Mouse (Mus musculus) mouse trophoblast stem cell (cell line): ENCODE measurements around the gene Trim25.

Experiments
- in situ Hi-C, 2 experiments: fragments of 300-500 bp; cut with MseI, MboI; formaldehyde crosslinking; loops; 2 replicates in 1 of 2; 3 replicates in 1 of 2; pipeline ENCODE4 v1.15.1; 2025

Gene Trim25

GRCm38 (mm10) chr11:88993625-88994024, 5.6 kb upstream of the Trim25 start:
- in situ Hi-C loops, result loop anchor here (5.0 to 10.0 kb wide), 3 partner anchors 39 to 1921 kb away; no protein-coding TSS in a partner anchor

DNA sequence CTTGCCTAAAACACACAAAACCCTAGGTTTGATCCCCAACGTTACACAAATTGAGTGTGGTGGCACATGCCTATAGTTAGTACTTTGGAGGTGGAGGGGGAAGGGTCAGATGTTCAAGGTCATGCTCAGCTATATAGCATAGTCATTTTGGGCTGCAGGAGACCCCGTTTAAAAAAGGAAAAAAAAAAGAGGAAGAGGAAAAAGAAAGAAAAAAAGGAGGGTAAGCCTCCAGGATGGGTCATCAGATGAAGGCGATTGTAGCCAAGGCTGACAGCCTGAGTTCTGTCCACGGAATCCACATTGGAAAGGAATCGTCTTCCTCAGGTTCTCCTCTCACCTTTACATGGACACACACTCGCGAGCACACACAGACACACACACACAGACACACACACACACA, 4.7 kb upstream of the Trim25 start:
- in situ Hi-C loops, result loop anchor here (5.0 to 10.0 kb wide), 3 partner anchors 38 to 1920 kb away; no protein-coding TSS in a partner anchor

- in situ Hi-C loops, result loop anchor here in 1 of 2 experiments (10.0 kb wide), 1 partner anchor 1919 kb away; no protein-coding TSS in a partner anchor
Observed at GRCm38 (mm10) chr11:88995616-88996015, 3.6 kb upstream of the Trim25 start.

- in situ Hi-C loops, result loop anchor here in 1 of 2 experiments (10.0 kb wide), 1 partner anchor 1918 kb away; no protein-coding TSS in a partner anchor
Observed at GRCm38 (mm10) chr11:88996427-88996826, 2.7 kb upstream of the Trim25 start.

DNA sequence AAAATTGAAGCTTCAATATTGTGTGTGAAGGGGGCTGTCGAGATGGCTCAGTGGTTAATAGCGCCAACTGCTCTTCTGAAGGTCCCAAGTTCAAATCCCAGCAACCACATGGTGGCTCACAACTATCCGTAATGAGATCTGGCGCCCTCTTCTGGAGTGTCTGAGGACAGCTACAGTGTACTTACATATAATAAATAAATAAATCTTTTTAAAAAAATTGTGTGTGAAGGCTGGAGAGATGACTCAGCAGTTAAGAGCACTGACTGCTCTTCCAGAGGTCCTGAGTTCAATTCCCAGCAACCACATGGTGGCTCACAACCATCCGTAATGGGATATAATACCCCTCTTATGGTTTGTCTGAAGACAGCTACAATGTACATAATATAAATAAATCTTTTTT, 1.8 kb upstream of the Trim25 start:
- in situ Hi-C loops, result loop anchor here in 1 of 2 experiments (10.0 kb wide), 1 partner anchor 1917 kb away; no protein-coding TSS in a partner anchor

DNA sequence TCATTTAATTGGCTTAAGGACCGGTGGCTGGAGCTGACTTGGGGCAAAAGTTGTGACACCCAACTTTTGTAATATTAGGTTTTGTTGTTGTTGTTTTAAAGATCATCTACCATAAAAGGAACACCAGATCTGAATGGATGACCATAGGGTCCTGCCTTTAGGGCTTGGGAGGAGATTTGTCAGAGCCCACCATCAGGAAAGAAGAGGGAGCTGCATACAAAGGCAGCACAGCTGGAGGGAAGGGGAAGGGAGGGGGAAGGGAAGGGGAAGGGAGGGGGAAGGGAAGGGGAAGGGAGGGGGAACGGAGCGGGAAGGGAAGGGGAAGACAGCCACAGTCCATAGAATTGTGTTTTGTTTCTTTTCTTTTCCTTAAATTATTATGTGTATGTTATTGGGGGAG, 770 bp upstream of the Trim25 start:
- in situ Hi-C loops, result loop anchor here in 1 of 2 experiments (10.0 kb wide), 1 partner anchor 1916 kb away; no protein-coding TSS in a partner anchor

DNA sequence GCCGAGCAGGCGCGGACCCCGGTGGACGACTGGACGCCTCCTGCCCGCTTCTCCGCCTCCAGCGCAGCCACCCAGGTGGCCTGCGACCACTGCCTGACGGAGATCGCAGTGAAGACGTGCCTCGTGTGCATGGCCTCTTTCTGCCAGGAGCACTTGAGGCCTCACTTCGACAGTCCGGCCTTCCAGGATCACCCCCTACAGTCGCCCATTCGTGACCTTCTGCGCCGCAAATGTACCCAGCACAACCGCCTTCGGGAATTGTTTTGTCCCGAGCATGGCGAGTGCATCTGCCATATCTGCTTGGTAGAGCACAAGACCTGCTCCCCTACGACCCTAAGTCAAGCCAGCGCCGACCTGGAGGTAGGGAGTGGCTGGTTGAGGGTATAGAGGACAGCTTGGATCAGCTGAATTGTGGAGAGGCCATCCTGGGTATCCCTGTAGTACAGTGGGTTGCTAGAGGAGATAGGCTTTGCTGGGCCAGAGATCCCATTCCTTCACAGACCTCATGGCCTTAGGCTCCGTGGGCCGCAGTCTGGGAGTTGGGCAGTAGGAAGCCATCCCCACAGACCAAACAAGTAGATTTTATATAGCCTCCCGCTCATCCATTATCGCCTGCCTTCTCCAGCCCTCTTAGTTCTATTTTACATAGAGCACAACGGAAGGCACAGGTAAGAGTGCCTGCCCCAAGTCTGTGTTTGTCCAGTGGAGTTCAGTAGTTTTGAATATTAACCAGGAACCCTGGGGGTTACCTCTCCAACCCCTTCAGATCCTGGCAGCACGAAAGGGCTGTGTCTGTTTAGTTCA, 749 bp downstream of the Trim25 start:
- in situ Hi-C loops, result loop anchor here in 1 of 2 experiments (10.0 kb wide), 1 partner anchor 1915 kb away; no protein-coding TSS in a partner anchor

DNA sequence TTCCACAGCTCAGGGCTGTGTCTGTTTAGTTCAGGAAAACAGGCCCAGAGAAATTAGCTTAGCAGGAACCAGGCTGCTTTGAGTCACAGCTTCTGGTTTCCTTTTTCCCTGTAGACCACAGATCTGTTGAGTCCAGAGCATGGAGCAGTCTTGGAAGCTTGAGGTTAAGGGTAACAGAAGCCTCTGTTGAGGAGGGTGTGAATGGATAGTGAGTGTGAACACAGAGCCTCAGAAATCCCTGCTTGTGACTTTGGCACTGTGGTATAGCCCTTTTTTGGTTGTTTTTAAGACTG, 1.3 kb downstream of the Trim25 start:
- in situ Hi-C loops, result no loop called here

- in situ Hi-C loops, result no loop called here
Observed at GRCm38 (mm10) chr11:89001569-89001968, 2.4 kb downstream of the Trim25 start.

DNA sequence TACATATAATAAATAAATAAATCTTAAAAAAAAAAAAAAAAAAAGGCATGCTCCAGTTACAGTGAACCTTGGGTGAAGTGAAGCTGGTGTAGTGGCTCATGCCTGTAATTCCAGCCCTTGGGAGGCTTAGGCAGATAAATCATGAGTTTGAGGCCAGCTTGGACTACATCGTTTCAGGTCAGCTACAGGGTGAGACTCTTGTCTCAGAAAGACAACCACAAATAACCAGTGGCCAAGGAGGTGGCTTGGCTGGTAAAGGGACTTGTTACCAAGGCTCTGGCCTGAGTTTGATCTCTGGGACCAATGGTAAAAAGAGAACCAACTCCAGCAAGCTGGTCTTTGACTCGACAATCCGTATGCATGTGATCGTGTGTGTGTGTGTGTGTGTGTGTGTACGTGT, 2.9 kb downstream of the Trim25 start:
- in situ Hi-C loops, result no loop called here

GRCm38 (mm10) chr11:89002621-89003020, 3.4 kb downstream of the Trim25 start:
- in situ Hi-C loops, result no loop called here

DNA sequence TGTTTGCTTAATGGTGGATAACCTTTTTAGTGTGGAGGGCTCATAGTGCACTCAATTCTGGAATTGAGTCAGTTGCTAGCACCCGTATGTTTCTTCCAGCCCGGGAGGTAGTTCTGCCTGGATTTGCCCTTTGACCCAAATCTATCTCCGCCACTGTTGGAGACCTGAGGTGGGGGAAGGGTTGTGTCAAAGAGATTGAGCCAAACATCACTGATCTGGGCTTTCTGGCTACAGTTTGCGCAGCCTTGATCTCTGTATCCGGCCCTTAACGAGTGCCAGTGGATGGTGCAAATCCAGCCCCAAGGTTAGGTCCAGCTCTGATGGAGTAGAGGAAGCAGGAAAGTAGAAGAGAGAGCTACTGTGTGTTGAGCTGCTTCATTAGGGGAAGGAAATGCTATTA, 3.9 kb downstream of the Trim25 start:
- in situ Hi-C loops, result no loop called here

GRCm38 (mm10) chr11:89003726-89004125, 4.5 kb downstream of the Trim25 start:
- in situ Hi-C loops, result no loop called here

GRCm38 (mm10) chr11:89005473-89005872, 6.3 kb downstream of the Trim25 start:
- in situ Hi-C loops, result no loop called here

DNA sequence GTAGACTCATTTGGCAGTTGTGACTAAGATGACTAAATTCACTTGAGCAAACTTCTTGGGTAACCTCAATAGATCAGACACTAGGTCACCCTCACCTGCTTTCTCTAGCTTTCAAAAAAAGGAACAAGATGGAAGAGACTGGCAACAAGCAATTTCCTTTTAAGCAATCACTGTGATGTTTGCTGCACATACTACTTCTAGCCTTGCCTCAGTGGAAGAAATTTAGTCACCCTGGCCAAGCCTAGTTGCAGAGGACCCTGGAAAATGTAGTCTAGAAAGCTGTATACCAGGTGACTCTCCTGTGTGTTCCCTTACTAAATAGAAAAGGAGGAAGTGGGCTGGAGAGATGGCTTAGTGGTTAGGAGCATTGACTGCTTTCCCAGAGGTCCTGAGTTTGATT, 7.2 kb downstream of the Trim25 start:
- in situ Hi-C loops, result no loop called here

DNA sequence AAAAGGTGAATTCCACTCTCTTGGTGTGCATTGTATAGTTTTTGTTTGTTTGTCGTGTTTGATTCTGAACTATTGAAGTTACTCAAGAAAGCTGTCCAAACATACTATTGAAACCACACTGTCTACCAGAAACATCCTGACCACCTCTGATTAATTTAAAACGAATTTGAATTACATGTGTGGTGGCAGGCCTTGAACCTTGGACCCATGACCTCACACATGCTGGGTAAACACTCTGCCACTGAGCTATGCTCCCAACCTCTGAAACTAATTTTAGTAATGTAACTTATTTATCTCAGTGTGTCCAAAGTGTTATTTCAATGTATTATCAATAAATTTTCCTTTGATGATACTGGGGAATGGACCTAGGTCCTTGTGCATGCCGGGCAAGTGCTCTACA, 8.4 kb downstream of the Trim25 start:
- in situ Hi-C loops, result no loop called here

- in situ Hi-C loops, result no loop called here
Observed at GRCm38 (mm10) chr11:89009066-89009465, 9.9 kb downstream of the Trim25 start.

- in situ Hi-C loops, result no loop called here
Observed at GRCm38 (mm10) chr11:89009496-89009895, 10.3 kb downstream of the Trim25 start.

DNA sequence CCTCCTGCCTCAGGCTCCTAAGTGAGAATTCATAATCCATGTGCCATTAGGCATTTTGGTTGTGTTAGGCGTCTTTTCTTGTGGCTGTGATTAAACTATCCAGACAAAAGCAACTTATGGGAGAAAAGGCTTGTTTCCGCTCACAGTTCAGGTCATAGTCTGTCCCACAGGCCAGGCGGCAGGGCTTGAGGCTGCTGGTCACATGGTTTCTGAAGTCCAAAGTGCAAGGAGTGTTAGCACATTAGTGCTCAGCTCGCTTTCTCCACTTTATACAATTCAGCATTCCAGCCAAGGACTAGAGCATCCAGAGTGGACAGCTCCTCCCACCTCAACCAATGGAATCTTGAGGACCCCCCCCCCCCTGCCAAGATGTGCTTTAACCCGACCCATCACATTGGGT, 13.1 kb downstream of the Trim25 start:
- in situ Hi-C loops, result no loop called here

- in situ Hi-C loops, result no loop called here
Observed at GRCm38 (mm10) chr11:89017514-89018182, 18.5 kb downstream of the Trim25 start.

DNA sequence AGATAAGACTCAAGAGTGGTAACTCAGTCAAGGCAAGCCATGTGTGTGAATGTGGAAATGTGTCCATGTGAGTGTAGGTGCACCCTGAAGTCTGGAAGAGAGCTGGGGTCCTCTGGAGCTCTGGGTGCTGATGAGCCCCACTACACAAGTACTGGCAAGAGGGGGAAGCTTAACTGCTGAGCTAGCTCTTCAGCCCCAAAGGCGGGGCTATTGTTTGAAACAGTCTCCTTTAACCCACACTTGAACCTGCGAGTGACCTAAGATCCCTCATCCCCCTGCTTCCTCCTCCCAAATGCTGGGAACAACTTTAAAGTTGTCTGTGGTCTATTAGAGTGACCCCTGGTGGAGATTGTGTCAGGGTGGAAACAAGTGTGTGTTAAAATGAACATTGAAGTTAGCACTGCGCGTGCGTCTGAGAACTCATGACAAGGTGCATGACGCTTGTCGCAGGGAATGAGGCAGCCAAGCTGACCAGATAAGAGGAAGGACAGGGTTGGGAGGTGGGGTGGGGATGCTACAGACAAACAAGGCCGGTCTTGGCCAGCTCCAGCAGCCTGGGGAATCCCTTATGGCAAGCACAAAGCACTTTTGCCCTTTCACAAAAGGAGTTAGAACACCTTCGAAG, 21.6 kb downstream of the Trim25 start:
- in situ Hi-C loops, result no loop called here

GRCm38 (mm10) chr11:89021687-89022086, 22.5 kb downstream of the Trim25 start:
- in situ Hi-C loops, result no loop called here
